Mouse (Mus musculus) stomach, embryonic 14.5 days (tissue): Measurements from ENCODE around the gene Sesn2. TPM values are rescaled to one million over a fixed set of nuclear protein-coding genes. Genes with fewer than 3 reads are reported as not detected.
A peak's percentile ranks its signal among the peaks of the same experiment; 100 is the strongest.

ENCODE experiments used
- ATAC-seq: fragments of 200-750 bp; cut with Nextera tagmentation; 2 replicates; pipeline ENCODE4 v1.8.0; 2017; ENCODE audit warnings: low read depth, moderate TSS enrichment; ENCODE audit not compliant: insufficient number of reproducible peaks, insufficient read depth, low FRiP score
- H3K27ac ChIP-seq: fragments of 300-500 bp; sonication (generic); 2 replicates; pipeline ENCODE4 v1.5.1; 2014; ENCODE audit warnings: mild to moderate bottlenecking, low read length, moderate library complexity, mixed read lengths
- H3K27me3 ChIP-seq: fragments of 300-500 bp; sonication (generic); 2 replicates; pipeline ENCODE4 v1.6.1; 2014; ENCODE audit warnings: low read length, control low read depth, mixed read lengths; ENCODE audit not compliant: control insufficient read depth, insufficient read depth
- H3K36me3 ChIP-seq: fragments of 300-500 bp; sonication (generic); 2 replicates; pipeline ENCODE4 v1.6.1; 2014; ENCODE audit warnings: mild to moderate bottlenecking, control low read depth, low read length, moderate library complexity, mixed read lengths; ENCODE audit not compliant: control insufficient read depth, insufficient read depth
- H3K4me1 ChIP-seq: fragments of 300-500 bp; sonication (generic); 2 replicates; pipeline ENCODE4 v1.6.1; 2014; ENCODE audit warnings: low read length, control low read depth, mixed read lengths; ENCODE audit not compliant: control insufficient read depth, insufficient read depth
- H3K4me2 ChIP-seq: fragments of 300-500 bp; sonication (generic); replicated peaks from 2 replicates; pipeline ENCODE4 v1.6.1; 2014; ENCODE audit warnings: low read depth, low read length, control low read depth
- H3K4me3 ChIP-seq: fragments of 300-500 bp; sonication (generic); 2 replicates; pipeline ENCODE4 v1.5.1; 2014; ENCODE audit warnings: low read depth, low read length, control low read depth
- H3K9ac ChIP-seq: fragments of 300-500 bp; sonication (generic); replicated peaks from 2 replicates; pipeline ENCODE4 v1.6.1; 2014; ENCODE audit warnings: low read depth, mild to moderate bottlenecking, control low read depth, low read length, moderate library complexity, mixed read lengths
- H3K9me3 ChIP-seq: fragments of 300-500 bp; sonication (generic); 2 replicates; pipeline ENCODE4 v1.6.1; 2016; ENCODE audit warnings: low read depth, low read length, control low read depth; ENCODE audit not compliant: control insufficient read depth
- WGBS: fragments of 180-500 bp; shearing (Covaris S2); extraction: QIAGEN DNeasy Blood & Tissue Kit; methylation state at CpG from one replicate; pipeline ENCODE4 v1.1.7; 2014; 5-methylcytosine and 5-hydroxymethylcytosine counted together
- polyA plus RNA-seq: library from polyadenylated mRNA; unstranded; fragments of >200 nt; fragmentation: Nextera tagmentation; extraction: Ambion mirVana; gene quantifications from 2 replicates; pipeline ENCODE4 v1.2.1, GENCODE M21; 2014

Gene Sesn2
- polyA plus RNA-seq, 1 experiment from 2014 or later: 9.6 TPM

GRCm38 (mm10) chr4:132462836-132463235 is 47.5 kb downstream of the Sesn2 start:
- no peak overlapping the region for H3K27ac ChIP-seq
- no peaks in the 10 kb centered on the region for H3K9me3 ChIP-seq
- peak overlapping the region; percentile 89 for H3K4me2 ChIP-seq
- no peak for ATAC-seq
- peak overlapping the region; percentile 80 for H3K4me3 ChIP-seq
- H3K4me1 ChIP-seq: peaks cover 11% of the 10 kb centered on the region
- 9% methylated on average over 11 of the region's 11 CpGs for WGBS
- H3K9ac ChIP-seq: peak overlapping the region; percentile 65
- peaks cover 28% of the 10 kb centered on the region for H3K36me3 ChIP-seq
- no peaks in the 10 kb centered on the region for H3K27me3 ChIP-seq

GRCm38 (mm10) chr4:132460225-132460624 is 50.1 kb downstream of the Sesn2 start:
- no peak for ATAC-seq
- no peak overlapping the region for H3K27ac ChIP-seq
- WGBS: 90% methylated on average over 8 of the region's 8 CpGs
- no peak overlapping the region for H3K9ac ChIP-seq
- H3K9me3 ChIP-seq: no peaks in the 10 kb centered on the region
- no peak overlapping the region for H3K4me2 ChIP-seq
- H3K4me1 ChIP-seq: peaks cover 11% of the 10 kb centered on the region
- H3K4me3 ChIP-seq: no peak overlapping the region
- H3K27me3 ChIP-seq: no peaks in the 10 kb centered on the region
- peaks cover 37% of the 10 kb centered on the region for H3K36me3 ChIP-seq

DNA sequence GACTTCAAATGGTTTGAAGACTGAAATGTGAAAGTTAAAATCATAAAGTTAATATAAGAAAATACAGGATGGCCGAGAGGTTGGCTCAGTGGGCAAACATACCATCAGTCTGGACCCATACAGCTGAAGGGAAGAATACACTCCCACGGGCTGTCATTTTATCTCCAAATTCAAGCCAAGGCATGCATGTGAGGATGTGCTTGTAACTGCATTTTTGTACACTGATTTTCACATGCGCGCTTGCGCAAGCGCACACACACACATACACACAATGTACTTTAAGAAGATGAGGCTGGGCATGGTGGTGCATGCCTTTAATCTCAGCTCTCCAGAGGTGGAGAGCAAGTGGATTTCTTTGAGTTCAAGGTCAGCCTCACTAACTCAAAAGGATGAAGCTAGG is 54.7 kb downstream of the Sesn2 start:
- Histone ChIP-seq H3K9me3 (no peaks in the 10 kb centered on the region), H3K27me3 (no peaks in the 10 kb centered on the region), H3K4me3 (no peak overlapping the region), H3K4me2 (no peak overlapping the region), H3K27ac (peak overlapping the region; percentile 81), H3K4me1 (no peaks in the 10 kb centered on the region), H3K36me3 (peaks cover 32% of the 10 kb centered on the region), H3K9ac (no peak overlapping the region)
- no peak for ATAC-seq
- 80% methylated on average over 6 of the region's 6 CpGs for WGBS

DNA sequence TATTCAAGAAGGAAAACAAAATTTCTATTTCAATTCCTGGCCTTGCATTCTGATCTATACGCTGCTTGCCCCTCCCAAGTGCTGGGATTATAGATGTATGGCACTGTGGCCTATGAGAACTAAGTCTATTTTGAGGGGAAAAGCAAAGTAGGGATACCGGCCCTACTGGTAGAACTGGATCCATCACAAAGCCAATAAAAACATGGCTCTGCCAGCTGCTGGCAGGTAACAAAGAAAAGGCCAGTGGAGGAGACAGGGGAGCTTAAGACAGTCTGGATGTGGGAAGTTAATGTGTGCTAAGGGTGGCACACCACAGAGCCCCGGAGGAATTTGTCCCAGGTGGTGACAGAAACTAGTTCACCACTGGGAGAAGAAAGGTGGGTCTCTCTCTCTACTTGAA is 55.2 kb downstream of the Sesn2 start:
- peak; percentile 71 for ATAC-seq
- Histone ChIP-seq H3K9ac (no peak overlapping the region), H3K4me1 (no peaks in the 10 kb centered on the region), H3K4me3 (no peak overlapping the region), H3K4me2 (no peak overlapping the region), H3K9me3 (no peaks in the 10 kb centered on the region), H3K27me3 (no peaks in the 10 kb centered on the region), H3K27ac (peak overlapping the region; percentile 81; the same call in 1 of the 2 replicates), H3K36me3 (peaks cover 28% of the 10 kb centered on the region)
- 66% methylated on average over 3 of the region's 3 CpGs for WGBS

GRCm38 (mm10) chr4:132454216-132454615 is 56.1 kb downstream of the Sesn2 start:
- Histone ChIP-seq H3K27me3 (no peaks in the 10 kb centered on the region), H3K27ac (peak overlapping the region; percentile 48; the same call in 1 of the 2 replicates), H3K4me2 (no peak overlapping the region), H3K36me3 (peaks cover 19% of the 10 kb centered on the region), H3K4me1 (no peaks in the 10 kb centered on the region), H3K9me3 (no peaks in the 10 kb centered on the region), H3K9ac (no peak overlapping the region), H3K4me3 (no peak overlapping the region)
- 87% methylated on average over 6 of the region's 6 CpGs for WGBS
- no peak for ATAC-seq

DNA sequence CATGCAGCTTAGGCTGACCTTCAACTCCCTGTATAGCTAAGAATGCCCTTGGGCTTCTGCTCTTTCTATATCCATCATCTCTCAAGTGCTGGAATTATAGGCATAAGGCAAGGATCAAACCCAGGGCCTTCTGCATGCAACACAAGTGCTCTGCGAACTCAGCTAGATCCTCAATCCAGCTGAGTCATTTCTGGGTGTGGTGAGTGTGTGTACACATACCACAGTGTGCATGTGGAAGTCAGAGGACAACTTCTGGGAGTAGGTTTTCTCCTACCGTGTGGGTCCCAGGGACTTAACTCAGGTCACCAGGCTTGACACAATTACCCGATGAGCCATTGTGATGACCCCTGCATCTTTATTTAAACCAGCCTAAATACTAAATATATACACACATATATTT is 60.5 kb downstream of the Sesn2 start:
- Histone ChIP-seq H3K27ac (no peak overlapping the region), H3K9ac (no peak overlapping the region), H3K4me1 (no peaks in the 10 kb centered on the region), H3K36me3 (no peaks in the 10 kb centered on the region), H3K27me3 (no peaks in the 10 kb centered on the region), H3K4me2 (no peak overlapping the region), H3K4me3 (no peak overlapping the region), H3K9me3 (no peaks in the 10 kb centered on the region)
- 85% methylated on average over 3 of the region's 3 CpGs for WGBS
- no peak for ATAC-seq

DNA sequence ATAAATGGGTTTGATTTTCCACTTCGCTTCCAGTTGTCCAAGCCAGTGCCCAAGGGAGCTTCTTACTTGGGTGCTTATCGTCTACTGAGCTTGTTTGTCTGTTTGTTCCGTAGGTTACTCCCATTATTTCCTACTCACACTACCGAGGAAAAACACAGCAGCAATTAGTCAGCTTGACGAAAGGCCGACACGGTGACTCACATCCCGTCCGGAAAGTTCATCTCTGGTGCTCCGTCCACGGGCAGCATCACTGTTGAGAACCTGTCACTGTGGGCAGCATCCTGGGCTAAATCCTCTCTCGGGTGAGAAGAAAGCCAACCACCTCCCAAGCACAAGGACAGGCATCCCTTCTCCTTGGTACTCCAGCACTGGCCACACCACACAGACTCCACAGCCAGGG is 64.2 kb downstream of the Sesn2 start:
- 69% methylated on average over 12 of the region's 12 CpGs for WGBS
- Histone ChIP-seq H3K27me3 (no peaks in the 10 kb centered on the region), H3K4me1 (no peaks in the 10 kb centered on the region), H3K4me3 (no peak overlapping the region), H3K27ac (no peak overlapping the region), H3K36me3 (no peaks in the 10 kb centered on the region), H3K9me3 (peaks cover 3% of the 10 kb centered on the region; the same call in 1 of the 2 replicates), H3K4me2 (no peak overlapping the region), H3K9ac (no peak overlapping the region)
- no peak for ATAC-seq

- no peaks in the 10 kb centered on the region for H3K27me3 ChIP-seq
- H3K4me1 ChIP-seq: no peaks in the 10 kb centered on the region
- no peaks in the 10 kb centered on the region for H3K36me3 ChIP-seq
- no peak for ATAC-seq
- H3K27ac ChIP-seq: no peak overlapping the region
- H3K9ac ChIP-seq: no peak overlapping the region
- H3K4me2 ChIP-seq: no peak overlapping the region
- peaks cover 3% of the 10 kb centered on the region; the same call in 1 of the 2 replicates for H3K9me3 ChIP-seq
- H3K4me3 ChIP-seq: no peak overlapping the region
- 75% methylated on average over 8 of the region's 8 CpGs for WGBS
These were observed 65.8 kb downstream of the Sesn2 start for GRCm38 (mm10) chr4:132444516-132444915.
